Mouse (Mus musculus): ENCODE data around the gene Tnfrsf9. TPM values are rescaled to one million over a fixed set of nuclear protein-coding genes. Genes with fewer than 3 reads are reported as not detected.
"Not testable (repeated sequence)": the region's sequence is repeated elsewhere in the genome, so short reads cannot be mapped to it uniquely, and the experiment has no call there.

The Tnfrsf9 gene
- polyA plus RNA-seq, 1 experiment = not detected

DNA sequence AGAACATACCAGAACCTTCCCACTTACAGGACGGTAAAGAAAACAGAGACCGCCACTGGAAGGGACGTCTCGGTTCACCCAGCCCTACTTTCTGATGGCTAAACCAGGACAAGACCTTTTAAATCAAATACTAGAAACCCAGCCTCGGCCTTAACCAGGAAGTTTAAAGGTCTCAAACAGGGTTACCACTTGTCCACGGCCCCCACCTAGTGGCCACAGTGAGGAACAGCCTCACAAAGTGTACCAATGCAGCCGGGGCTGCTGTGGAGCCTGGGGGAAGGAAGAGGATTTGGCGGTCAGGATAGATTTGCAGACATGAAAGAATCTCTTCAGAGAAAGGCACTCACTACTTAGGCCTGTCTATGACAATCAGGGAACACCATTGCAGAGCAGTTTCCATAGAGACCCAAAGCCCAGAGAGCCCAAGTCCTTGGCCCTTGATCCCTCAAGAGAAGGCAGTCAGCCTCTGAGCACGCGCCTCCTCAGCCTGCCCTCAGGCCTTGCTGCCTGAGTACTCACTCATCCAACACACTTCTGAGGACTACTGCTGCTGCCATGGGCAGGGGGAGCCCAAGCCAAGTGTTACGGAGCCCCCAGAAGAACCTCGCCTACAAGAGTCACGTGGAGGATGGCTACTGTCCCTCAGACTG is 15.5 kb upstream of the Tnfrsf9 start:
- TF ChIP-seq CTCF (IDR thresholded peaks at IDR 0.05; ENCODE audit: control insufficient read depth, insufficient read depth, low read length) = peak; percentile 89
- TF ChIP-seq POLR2A (IDR thresholded peaks at IDR 0.05; ENCODE audit: borderline replicate concordance, control insufficient read depth, low read depth, low read length) = no peak
- 53% methylated on average over 13 of the region's 13 CpGs for WGBS
- Histone ChIP-seq H3K27ac (ENCODE audit: control insufficient read depth, insufficient read depth, low read depth, low read length, poor library complexity) (no peak overlapping the region), H3K4me1 (ENCODE audit: control insufficient read depth, insufficient read depth, low read length) (no peaks in the 10 kb centered on the region), H3K4me3 (replicated peaks; ENCODE audit: control insufficient read depth, low read depth, low read length) (no peak overlapping the region)

GRCm38 (mm10) chr4:150900486-150900885 is 13.9 kb upstream of the Tnfrsf9 start:
- Histone ChIP-seq H3K27ac (ENCODE audit: control insufficient read depth, insufficient read depth, low read depth, low read length, poor library complexity) (no peak overlapping the region), H3K4me3 (replicated peaks; ENCODE audit: control insufficient read depth, low read depth, low read length) (no peak overlapping the region), H3K4me1 (ENCODE audit: control insufficient read depth, insufficient read depth, low read length) (no peaks in the 10 kb centered on the region)
- 91% methylated on average over 13 of the region's 13 CpGs for WGBS
- TF ChIP-seq POLR2A (IDR thresholded peaks at IDR 0.05; ENCODE audit: borderline replicate concordance, control insufficient read depth, low read depth, low read length) (no peak), CTCF (IDR thresholded peaks at IDR 0.05; ENCODE audit: control insufficient read depth, insufficient read depth, low read length) (no peak)

DNA sequence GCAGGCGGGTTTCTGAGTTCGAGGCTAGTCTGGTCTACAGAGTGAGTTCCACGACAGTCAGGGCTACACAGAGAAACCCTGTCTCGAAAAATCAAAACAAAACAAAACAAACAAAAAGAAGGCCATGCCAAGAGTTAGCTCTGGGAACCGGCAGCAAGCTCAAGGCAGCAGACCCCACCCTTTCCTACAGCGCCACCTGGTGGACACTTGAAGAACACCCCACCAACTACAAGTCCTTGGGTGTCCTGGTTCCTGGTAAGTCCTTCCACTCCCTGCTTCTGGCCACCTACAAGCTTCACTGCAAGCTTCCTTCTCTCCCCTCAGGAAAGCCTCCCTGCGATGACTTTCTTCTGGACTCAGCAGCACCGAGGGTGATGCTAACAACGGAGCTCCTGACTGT is 12.7 kb upstream of the Tnfrsf9 start:
- TF ChIP-seq POLR2A (IDR thresholded peaks at IDR 0.05; ENCODE audit: borderline replicate concordance, control insufficient read depth, low read depth, low read length) (no peak), CTCF (IDR thresholded peaks at IDR 0.05; ENCODE audit: control insufficient read depth, insufficient read depth, low read length) (peak; percentile 88)
- no peaks in the 10 kb centered on the region for H3K4me1 ChIP-seq (ENCODE audit: control insufficient read depth, insufficient read depth, low read length)
- no peak overlapping the region for H3K4me3 ChIP-seq (replicated peaks; ENCODE audit: control insufficient read depth, low read depth, low read length)
- no peak overlapping the region for H3K27ac ChIP-seq (ENCODE audit: control insufficient read depth, insufficient read depth, low read depth, low read length, poor library complexity)
- 60% methylated on average over 9 of the region's 9 CpGs for WGBS

GRCm38 (mm10) chr4:150902062-150902461 is 12.3 kb upstream of the Tnfrsf9 start:
- 88% methylated on average over 12 of the region's 12 CpGs for WGBS
- no peak overlapping the region for H3K27ac ChIP-seq (ENCODE audit: control insufficient read depth, insufficient read depth, low read depth, low read length, poor library complexity)
- H3K4me3 ChIP-seq (replicated peaks; ENCODE audit: control insufficient read depth, low read depth, low read length) = no peak overlapping the region
- no peak for TF ChIP-seq POLR2A (IDR thresholded peaks at IDR 0.05; ENCODE audit: borderline replicate concordance, control insufficient read depth, low read depth, low read length)
- no peak for TF ChIP-seq CTCF (IDR thresholded peaks at IDR 0.05; ENCODE audit: control insufficient read depth, insufficient read depth, low read length)
- no peaks in the 10 kb centered on the region for H3K4me1 ChIP-seq (ENCODE audit: control insufficient read depth, insufficient read depth, low read length)

DNA sequence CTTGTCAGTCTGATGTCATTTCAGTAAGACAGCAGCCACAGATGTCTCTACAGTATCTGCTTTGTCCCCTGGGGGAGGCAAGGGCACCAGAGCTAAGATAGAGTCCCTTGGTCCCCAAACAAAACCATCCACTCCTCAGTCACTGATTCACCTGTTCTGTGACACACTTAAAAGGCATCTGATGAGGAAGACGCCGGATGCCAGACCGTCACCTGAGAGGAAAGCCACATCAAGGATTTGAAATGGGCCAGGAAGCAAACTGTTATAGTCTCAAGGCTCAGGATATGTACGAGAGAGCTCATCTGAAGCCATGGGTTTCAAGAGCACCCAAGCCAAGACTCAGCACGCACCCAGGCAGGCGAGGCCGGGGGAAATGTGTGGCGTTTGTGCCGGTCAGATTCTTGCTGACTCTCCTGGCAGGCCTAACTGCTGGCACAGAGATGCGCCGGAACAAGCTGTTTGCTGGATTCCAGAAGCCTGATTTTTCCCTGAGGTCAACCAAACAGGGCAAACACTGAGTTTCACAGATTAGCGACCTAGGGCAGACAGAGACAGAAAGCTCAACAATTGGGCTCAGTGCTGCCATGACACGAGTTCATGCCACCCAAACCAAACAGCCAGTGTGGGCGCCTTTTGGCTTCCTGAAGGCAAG is 11.1 kb upstream of the Tnfrsf9 start:
- H3K4me3 ChIP-seq (replicated peaks; ENCODE audit: control insufficient read depth, low read depth, low read length) = no peak overlapping the region
- no peak overlapping the region; the same call in 1 of the 2 replicates for H3K27ac ChIP-seq (ENCODE audit: control insufficient read depth, insufficient read depth, low read depth, low read length, poor library complexity)

DNA sequence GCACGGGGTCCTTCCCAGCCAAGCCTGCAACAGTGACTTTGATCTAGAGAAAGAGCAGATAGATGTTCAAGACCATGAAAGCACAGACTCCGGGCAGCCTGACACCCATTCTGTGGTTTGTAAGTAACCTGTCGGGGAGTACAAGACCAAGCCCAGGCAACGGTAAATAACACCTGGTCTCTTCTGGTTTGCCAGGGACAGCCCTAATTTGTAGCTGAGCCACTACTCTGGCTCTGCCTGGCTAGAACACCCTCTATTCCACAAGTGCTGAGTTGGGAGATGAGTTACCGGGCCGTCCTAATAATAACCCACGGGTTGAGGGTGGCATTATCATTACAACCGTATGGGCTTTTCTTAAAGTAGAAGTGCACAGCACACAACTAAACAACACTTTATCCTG is 7.3 kb upstream of the Tnfrsf9 start:
- TF ChIP-seq CTCF (IDR thresholded peaks at IDR 0.05; ENCODE audit: control insufficient read depth, insufficient read depth, low read length) = no peak
- TF ChIP-seq POLR2A (IDR thresholded peaks at IDR 0.05; ENCODE audit: borderline replicate concordance, control insufficient read depth, low read depth, low read length) = no peak
- no peak overlapping the region for H3K4me3 ChIP-seq (replicated peaks; ENCODE audit: control insufficient read depth, low read depth, low read length)
- peaks cover 3% of the 10 kb centered on the region; the same call in 1 of the 2 replicates for H3K4me1 ChIP-seq (ENCODE audit: control insufficient read depth, insufficient read depth, low read length)
- no peak overlapping the region for H3K27ac ChIP-seq (ENCODE audit: control insufficient read depth, insufficient read depth, low read depth, low read length, poor library complexity)
- WGBS = 91% methylated on average over 8 of the region's 8 CpGs

More for the DNA sequence above, 11.1 kb upstream of the Tnfrsf9 start:
- H3K4me1 ChIP-seq (ENCODE audit: control insufficient read depth, insufficient read depth, low read length) = no peaks in the 10 kb centered on the region
- TF ChIP-seq CTCF (IDR thresholded peaks at IDR 0.05; ENCODE audit: control insufficient read depth, insufficient read depth, low read length) (no peak), POLR2A (IDR thresholded peaks at IDR 0.05; ENCODE audit: borderline replicate concordance, control insufficient read depth, low read depth, low read length) (no peak)
- 87% methylated on average over 14 of the region's 14 CpGs for WGBS

DNA sequence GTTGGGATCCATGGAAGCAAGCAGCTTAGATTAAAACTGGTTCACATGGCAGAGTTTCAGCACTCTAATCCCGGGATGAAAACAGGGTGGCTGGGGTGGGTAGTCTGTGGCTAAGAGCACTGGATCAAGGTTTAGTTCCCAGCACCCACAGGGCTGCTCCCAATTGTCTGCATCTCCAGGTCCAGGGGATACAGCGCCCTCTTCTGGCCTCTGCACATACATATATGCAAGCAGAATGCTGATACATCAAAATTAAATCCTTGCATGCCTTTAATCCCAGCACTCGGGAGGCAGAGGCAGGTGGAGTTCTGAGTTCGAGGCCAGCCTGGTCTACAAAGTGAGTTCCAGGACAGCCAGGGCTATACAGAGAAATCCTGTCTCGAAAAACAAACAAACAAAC is 5.8 kb upstream of the Tnfrsf9 start:
- H3K4me1 ChIP-seq (ENCODE audit: control insufficient read depth, insufficient read depth, low read length); H3K4me3 ChIP-seq (replicated peaks; ENCODE audit: control insufficient read depth, low read depth, low read length); H3K27ac ChIP-seq (ENCODE audit: control insufficient read depth, insufficient read depth, low read depth, low read length, poor library complexity): not testable (repeated sequence)
- 65% methylated on average over 5 of the region's 5 CpGs for WGBS
- TF ChIP-seq CTCF (IDR thresholded peaks at IDR 0.05; ENCODE audit: control insufficient read depth, insufficient read depth, low read length) = peak; percentile 24; the same call in 1 of the 2 replicates

DNA sequence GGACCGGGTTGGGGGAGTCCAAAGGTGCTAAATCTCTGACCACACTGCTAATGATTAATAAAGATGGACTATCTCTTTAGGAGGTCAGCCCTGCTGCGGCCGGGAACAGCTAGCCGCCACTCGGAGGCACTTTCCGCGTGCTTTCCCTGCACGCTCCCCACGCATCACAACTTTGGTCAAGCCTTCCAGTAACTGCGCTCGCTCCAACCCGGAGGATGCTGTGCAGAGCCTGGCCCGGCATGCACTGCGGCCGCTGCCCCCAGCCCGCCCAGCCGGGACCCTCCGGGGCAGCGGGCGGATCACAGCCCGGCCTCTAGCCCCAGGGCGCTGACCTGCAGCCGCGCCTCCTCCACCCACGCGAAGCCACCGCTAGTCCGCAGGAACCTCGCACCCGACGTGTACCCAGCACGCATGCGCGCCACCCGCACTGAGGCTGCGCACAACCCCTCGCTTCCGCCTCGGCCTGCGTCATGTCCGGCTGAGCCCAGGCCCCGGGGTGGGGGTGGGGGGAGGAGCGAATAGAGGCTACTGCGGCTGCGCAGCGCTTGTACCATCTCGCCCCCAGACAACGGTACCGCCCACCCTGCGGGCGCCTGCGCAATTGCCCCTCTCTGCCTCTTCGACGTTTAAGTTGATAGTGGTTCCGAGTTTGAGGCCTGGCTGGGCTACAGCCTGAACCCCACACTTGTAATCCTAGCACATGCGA is 4.8 kb upstream of the Tnfrsf9 start:
- peaks cover 7% of the 10 kb centered on the region; the same call in 1 of the 2 replicates for H3K4me1 ChIP-seq (ENCODE audit: control insufficient read depth, insufficient read depth, low read length)
- peak overlapping the region; percentile 73 for H3K4me3 ChIP-seq (replicated peaks; ENCODE audit: control insufficient read depth, low read depth, low read length)
- TF ChIP-seq POLR2A (IDR thresholded peaks at IDR 0.05; ENCODE audit: borderline replicate concordance, control insufficient read depth, low read depth, low read length) (peak; percentile 78), CTCF (IDR thresholded peaks at IDR 0.05; ENCODE audit: control insufficient read depth, insufficient read depth, low read length) (peak; percentile 38)
- 1% methylated on average over 56 of the region's 56 CpGs for WGBS
- H3K27ac ChIP-seq (ENCODE audit: control insufficient read depth, insufficient read depth, low read depth, low read length, poor library complexity) = peak overlapping the region; percentile 67

All from bone marrow, adult 2 months (tissue).